Mouse (Mus musculus): ENCODE results near the gene Ctrl. TPM values are rescaled to one million over a fixed set of nuclear protein-coding genes. Genes with fewer than 3 reads are reported as not detected.
A peak's percentile ranks its signal among the peaks of the same experiment; 100 is the strongest.

Ctrl gene
- polyA plus RNA-seq, 1 experiment: 2.2 TPM

GRCm38 (mm10) chr8:105965266-105965904 is 31.7 kb upstream of the Ctrl start:
- under 1% methylated on average over 40 of the region's 40 CpGs for WGBS
- peaks cover 17% of the 10 kb centered on the region for H3K4me1 ChIP-seq (ENCODE audit: control insufficient read depth, insufficient read depth, low read length)
- peak overlapping the region; percentile 75 for H3K4me3 ChIP-seq (replicated peaks; ENCODE audit: extremely low read depth, low read depth, low read length)
- DNase-seq: no peak
- TF ChIP-seq POLR2A (IDR thresholded peaks at IDR 0.05; ENCODE audit: borderline replicate concordance, extremely low read depth, low read depth, low read length): no peak
- TF ChIP-seq CTCF (IDR thresholded peaks at IDR 0.05; ENCODE audit: insufficient read depth, low read length): no peak

GRCm38 (mm10) chr8:105964506-105965265 is 31.0 kb upstream of the Ctrl start:
- WGBS: 47% methylated on average over 12 of the region's 12 CpGs
- no peak for DNase-seq
- Histone ChIP-seq H3K4me1 (ENCODE audit: control insufficient read depth, insufficient read depth, low read length) (peaks cover 17% of the 10 kb centered on the region), H3K4me3 (replicated peaks; ENCODE audit: extremely low read depth, low read depth, low read length) (peak overlapping the region; percentile 75)
- TF ChIP-seq POLR2A (IDR thresholded peaks at IDR 0.05; ENCODE audit: borderline replicate concordance, extremely low read depth, low read depth, low read length) (no peak), CTCF (IDR thresholded peaks at IDR 0.05; ENCODE audit: insufficient read depth, low read length) (no peak)

GRCm38 (mm10) chr8:105961536-105961935 is 27.9 kb upstream of the Ctrl start:
- TF ChIP-seq CTCF (IDR thresholded peaks at IDR 0.05; ENCODE audit: insufficient read depth, low read length): no peak
- no peak for TF ChIP-seq POLR2A (IDR thresholded peaks at IDR 0.05; ENCODE audit: borderline replicate concordance, extremely low read depth, low read depth, low read length)
- DNase-seq: no peak

GRCm38 (mm10) chr8:105961101-105961500 is 27.4 kb upstream of the Ctrl start:
- peaks cover 11% of the 10 kb centered on the region for H3K4me1 ChIP-seq (ENCODE audit: control insufficient read depth, insufficient read depth, low read length)
- WGBS: 84% methylated on average over 14 of the region's 14 CpGs
- no peak for DNase-seq

More at GRCm38 (mm10) chr8:105961536-105961935, 27.9 kb upstream of the Ctrl start:
- no peak overlapping the region for H3K4me3 ChIP-seq (replicated peaks; ENCODE audit: extremely low read depth, low read depth, low read length)
- peaks cover 13% of the 10 kb centered on the region for H3K4me1 ChIP-seq (ENCODE audit: control insufficient read depth, insufficient read depth, low read length)
- 93% methylated on average over 10 of the region's 10 CpGs for WGBS

GRCm38 (mm10) chr8:105959350-105959749 is 25.7 kb upstream of the Ctrl start:
- Histone ChIP-seq H3K4me3 (replicated peaks; ENCODE audit: extremely low read depth, low read depth, low read length) (no peak overlapping the region), H3K4me1 (ENCODE audit: control insufficient read depth, insufficient read depth, low read length) (peaks cover 5% of the 10 kb centered on the region)
- TF ChIP-seq POLR2A (IDR thresholded peaks at IDR 0.05; ENCODE audit: borderline replicate concordance, extremely low read depth, low read depth, low read length) (no peak), CTCF (IDR thresholded peaks at IDR 0.05; ENCODE audit: insufficient read depth, low read length) (no peak)
- WGBS: 54% methylated on average over 7 of the region's 7 CpGs
- DNase-seq: peak; percentile 50

More at GRCm38 (mm10) chr8:105961101-105961500, 27.4 kb upstream of the Ctrl start:
- TF ChIP-seq CTCF (IDR thresholded peaks at IDR 0.05; ENCODE audit: insufficient read depth, low read length): no peak
- no peak for TF ChIP-seq POLR2A (IDR thresholded peaks at IDR 0.05; ENCODE audit: borderline replicate concordance, extremely low read depth, low read depth, low read length)
- H3K4me3 ChIP-seq (replicated peaks; ENCODE audit: extremely low read depth, low read depth, low read length): no peak overlapping the region

GRCm38 (mm10) chr8:105957813-105958212 is 24.2 kb upstream of the Ctrl start:
- 35% methylated on average over 3 of the region's 4 CpGs for WGBS
- TF ChIP-seq POLR2A (IDR thresholded peaks at IDR 0.05; ENCODE audit: borderline replicate concordance, extremely low read depth, low read depth, low read length) (no peak), CTCF (IDR thresholded peaks at IDR 0.05; ENCODE audit: insufficient read depth, low read length) (0 out of 2 replicates have a peak, but pooled peaks have one; percentile 10)
- no peak for DNase-seq

GRCm38 (mm10) chr8:105956556-105956955 is 22.9 kb upstream of the Ctrl start:
- no peak for DNase-seq
- 69% methylated on average over 4 of the region's 4 CpGs for WGBS
- no peak overlapping the region for H3K4me3 ChIP-seq (replicated peaks; ENCODE audit: extremely low read depth, low read depth, low read length)
- TF ChIP-seq CTCF (IDR thresholded peaks at IDR 0.05; ENCODE audit: insufficient read depth, low read length): no peak
- TF ChIP-seq POLR2A (IDR thresholded peaks at IDR 0.05; ENCODE audit: borderline replicate concordance, extremely low read depth, low read depth, low read length): no peak
- peaks cover 2% of the 10 kb centered on the region; the same call in 1 of the 2 replicates for H3K4me1 ChIP-seq (ENCODE audit: control insufficient read depth, insufficient read depth, low read length)

More at GRCm38 (mm10) chr8:105957813-105958212, 24.2 kb upstream of the Ctrl start:
- Histone ChIP-seq H3K4me1 (ENCODE audit: control insufficient read depth, insufficient read depth, low read length) (peaks cover 2% of the 10 kb centered on the region; the same call in 1 of the 2 replicates), H3K4me3 (replicated peaks; ENCODE audit: extremely low read depth, low read depth, low read length) (no peak overlapping the region)

- TF ChIP-seq POLR2A (IDR thresholded peaks at IDR 0.05; ENCODE audit: borderline replicate concordance, extremely low read depth, low read depth, low read length): no peak
- no peak for TF ChIP-seq CTCF (IDR thresholded peaks at IDR 0.05; ENCODE audit: insufficient read depth, low read length)
- DNase-seq: no peak
- H3K4me1 ChIP-seq (ENCODE audit: control insufficient read depth, insufficient read depth, low read length): no peaks in the 10 kb centered on the region
- WGBS: 38% methylated on average over 7 of the region's 7 CpGs
- H3K4me3 ChIP-seq (replicated peaks; ENCODE audit: extremely low read depth, low read depth, low read length): no peak overlapping the region
Observed at GRCm38 (mm10) chr8:105951057-105951659, 17.5 kb upstream of the Ctrl start.

GRCm38 (mm10) chr8:105949350-105949749 is 15.7 kb upstream of the Ctrl start:
- 53% methylated on average over 10 of the region's 10 CpGs for WGBS
- DNase-seq: no peak
- Histone ChIP-seq H3K4me1 (ENCODE audit: control insufficient read depth, insufficient read depth, low read length) (no peaks in the 10 kb centered on the region), H3K4me3 (replicated peaks; ENCODE audit: extremely low read depth, low read depth, low read length) (no peak overlapping the region)
- no peak for TF ChIP-seq POLR2A (IDR thresholded peaks at IDR 0.05; ENCODE audit: borderline replicate concordance, extremely low read depth, low read depth, low read length)
- TF ChIP-seq CTCF (IDR thresholded peaks at IDR 0.05; ENCODE audit: insufficient read depth, low read length): no peak

All from lung, adult 2 months (tissue).